Mouse (Mus musculus) cerebellum, postnatal 4 days (tissue): ENCODE measurements around the gene Dennd1a.
A peak's percentile ranks its signal among the peaks of the same experiment; 100 is the strongest.

Source experiments
- DNase-seq, 2 experiments: peaks; one replicate each; pipeline ENCODE4 v3.0.0; 2022; ENCODE audit warnings: low spot score in 2 of 2, mixed read lengths in 1 of 2

Gene Dennd1a

DNA sequence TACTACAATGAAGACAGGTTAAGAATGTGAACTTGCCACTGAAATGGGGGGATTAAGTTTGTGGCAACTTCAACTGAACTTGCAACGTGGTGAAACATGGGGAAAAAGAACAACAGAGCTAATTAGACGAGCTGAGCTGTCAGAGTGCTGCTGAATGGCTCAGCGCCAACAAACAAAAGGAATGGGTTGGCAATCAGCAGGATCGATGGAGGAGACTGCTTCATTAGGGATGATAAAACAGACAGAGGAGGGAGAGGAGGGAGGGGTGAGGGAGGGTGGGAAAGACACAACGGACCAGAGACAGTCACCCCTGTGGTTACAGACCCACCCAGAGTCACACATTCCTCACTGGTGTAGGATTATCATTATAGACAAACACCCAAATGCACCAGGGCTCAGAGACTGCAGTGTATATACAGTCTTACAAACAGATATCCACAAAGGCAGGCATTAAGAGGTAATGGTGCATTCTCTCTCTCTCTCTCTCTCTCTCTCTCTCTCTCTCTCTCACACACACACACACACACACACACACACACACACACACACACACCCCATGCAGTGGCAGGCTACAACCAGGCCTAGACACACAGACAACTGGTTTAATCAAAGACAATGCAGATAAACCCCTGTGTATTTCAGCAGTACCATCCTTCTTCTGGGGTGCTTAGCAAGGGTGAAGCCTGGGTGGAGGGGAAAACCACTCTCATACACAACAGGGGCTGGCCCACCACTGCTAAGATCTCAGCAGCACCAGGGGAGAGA, 468.2 kb downstream of the Dennd1a start:
- DNase-seq = no peak

DNA sequence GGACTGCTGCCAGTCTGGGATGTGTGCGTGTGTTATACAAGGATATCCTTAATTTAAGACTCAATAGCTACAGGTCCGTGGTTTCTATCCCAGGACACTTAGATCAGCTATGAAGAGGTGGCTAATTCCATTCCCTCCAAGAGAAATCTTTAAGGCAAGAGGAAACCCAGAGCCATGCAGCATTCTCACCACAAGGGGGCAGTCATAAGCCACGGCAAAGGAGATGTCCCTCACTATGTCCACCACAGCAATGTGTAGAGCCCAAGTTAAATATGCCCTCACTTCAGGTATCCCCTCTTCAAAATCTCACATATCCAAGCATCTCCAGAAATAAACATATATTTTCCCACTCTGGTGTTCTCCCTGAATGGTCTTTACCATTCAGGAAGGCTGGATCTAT, 471.5 kb downstream of the Dennd1a start:
- peak; percentile 74 to 86 for DNase-seq

DNA sequence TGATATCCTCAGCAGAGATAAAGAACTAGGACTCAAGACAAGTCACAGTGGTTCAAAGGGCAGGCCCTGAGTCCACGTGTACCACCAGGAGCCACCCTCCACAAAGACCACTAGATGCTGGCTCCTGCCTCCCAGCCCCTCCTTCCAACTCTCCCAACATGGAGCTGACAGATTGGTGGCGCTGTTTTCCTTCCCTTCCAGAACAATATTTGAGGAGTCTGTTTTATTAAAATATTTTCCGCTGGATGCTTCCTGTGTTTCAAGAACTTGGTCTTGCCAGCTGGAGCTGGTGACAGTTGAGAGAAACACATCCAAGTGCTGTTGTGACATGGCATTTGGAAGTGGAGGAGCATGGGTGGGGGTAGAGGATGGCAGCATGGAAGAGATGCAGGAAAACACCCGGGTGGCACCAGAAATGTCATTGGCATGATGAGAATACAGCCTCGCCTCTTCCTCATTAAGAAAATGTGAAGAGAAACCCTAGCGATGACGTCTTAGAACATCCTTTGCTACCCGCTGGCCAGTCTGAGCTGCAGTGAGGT, 472.3 kb downstream of the Dennd1a start:
- DNase-seq = no peak

DNA sequence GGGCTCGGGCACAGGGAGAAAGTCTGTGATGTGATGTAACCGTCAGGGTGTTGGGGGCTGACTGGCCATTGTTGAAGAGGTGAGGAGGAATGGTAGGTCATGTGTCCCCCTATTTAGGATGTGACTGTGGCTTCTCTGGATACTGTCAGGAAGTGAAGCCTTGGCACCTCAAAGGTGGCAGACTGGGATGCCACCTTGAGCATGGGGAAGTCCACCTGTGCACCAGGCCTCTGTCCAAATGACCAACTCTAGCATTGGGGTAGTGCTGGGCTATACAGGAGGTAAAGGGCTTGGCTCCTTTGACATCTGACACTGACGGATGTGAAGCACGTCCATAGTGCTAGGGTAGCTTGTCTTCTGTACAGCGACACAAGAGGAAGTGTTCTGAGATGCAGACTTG, 474.8 kb downstream of the Dennd1a start:
- DNase-seq = no peak

DNA sequence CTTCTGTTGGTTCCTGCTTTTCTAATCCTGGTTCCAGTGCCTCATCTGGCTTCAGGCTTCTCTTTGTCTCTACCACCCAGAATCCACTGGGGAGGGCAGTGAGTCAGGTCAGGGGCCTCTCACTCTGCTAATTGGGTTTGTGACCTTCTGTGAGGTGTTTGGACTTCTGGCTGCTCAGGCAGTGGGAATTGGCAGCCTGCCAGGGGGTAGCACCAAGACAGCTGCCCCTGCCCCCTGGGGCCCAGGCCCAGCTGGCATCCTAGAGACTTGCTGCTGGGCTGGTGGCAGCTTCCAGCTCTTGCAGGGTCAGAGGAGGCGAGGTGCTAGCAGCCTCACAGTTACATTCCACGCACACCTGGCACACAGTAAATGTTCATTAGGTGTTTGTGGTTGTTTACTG, 475.5 kb downstream of the Dennd1a start:
- DNase-seq = peak in 1 of 2 experiments; percentile 63

DNA sequence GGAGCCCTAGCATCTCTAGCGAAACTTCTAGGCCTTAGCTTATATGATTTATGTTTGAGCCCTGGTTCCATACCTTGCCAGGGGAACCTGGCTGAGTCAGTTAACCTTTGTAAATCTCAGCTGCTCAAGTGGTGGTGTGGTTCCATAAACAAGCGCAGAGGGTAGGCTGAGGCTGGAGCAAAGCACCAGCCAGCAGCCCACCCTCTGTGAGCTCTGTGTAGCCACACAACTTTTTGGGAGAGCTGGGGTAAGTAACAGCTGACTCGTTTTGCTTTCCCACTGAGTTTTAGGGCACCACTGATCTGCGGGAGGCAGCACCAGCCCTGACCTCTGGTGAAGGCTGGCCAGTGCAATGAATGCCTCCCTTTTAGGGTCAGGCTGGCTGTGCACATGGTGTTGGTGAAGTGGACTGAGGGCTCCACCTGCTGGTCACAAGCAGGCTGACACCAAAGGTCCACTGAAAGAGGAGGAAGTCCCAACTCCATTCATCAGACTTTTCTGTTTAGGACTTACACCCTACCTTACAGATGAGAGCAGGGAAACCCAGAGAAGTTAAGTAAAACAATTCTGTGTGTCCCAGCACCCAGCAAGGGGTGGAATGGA, 484.5 kb downstream of the Dennd1a start:
- peak in 1 of 2 experiments; percentile 71 for DNase-seq

DNA sequence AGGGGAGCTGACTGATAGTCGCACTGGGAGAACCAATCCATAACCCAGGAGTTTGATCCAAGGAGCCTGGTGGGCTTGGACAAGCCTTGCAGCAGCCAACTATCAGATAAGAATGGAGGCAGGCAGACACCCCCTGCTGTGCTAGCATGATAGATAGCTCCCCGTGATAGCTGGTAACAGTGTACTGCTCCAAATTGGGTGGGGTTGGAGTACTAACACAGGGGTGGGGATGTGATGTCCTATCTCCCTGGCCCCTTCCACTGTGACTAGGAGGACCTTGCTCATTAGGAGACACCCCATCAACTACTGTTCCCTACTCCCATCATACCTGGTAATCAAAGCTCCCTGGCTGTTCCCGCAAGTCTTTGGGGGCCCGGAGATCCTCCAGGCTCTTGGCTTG, 485.5 kb downstream of the Dennd1a start:
- no peak for DNase-seq

DNA sequence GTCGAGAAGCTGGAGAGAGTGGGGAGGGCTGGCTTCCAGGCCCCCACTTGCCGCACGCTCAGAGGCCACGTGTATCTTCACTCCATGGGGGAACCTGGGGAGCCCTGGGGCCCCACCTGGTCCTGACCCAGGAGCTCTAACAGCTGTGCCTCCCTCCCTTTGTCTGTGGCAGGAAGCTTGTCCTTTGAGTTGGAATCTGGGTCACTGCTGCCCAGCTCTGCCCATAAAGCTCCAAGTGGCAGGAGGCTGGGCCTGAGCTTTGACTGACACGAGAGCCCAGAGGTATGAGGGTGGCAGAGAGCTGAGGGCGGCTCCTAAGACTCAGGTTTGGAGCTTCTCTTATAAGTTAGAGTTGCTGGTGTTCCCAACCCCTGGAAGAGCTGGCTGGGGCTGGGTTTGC, 488.1 kb downstream of the Dennd1a start:
- no peak for DNase-seq

DNA sequence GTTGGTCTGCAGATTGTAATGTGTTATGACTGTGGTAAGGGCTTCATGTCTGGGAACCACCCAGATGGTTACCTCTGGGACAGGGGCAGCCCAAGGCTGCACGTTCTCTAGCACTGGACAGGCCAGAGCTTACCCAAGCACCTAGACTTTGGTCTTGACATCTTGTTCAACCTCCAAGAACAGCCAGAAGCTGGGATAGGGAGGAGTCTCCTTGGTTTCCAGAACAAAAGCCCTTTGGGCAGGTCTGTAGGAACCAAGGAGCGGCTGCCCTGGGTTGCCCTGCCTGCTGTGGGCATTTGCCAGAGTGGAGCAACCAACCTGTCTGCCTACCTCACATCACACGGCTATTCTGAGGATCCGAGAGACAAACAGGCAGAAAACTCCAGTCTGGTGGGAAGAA, 490.1 kb downstream of the Dennd1a start:
- no peak for DNase-seq

DNA sequence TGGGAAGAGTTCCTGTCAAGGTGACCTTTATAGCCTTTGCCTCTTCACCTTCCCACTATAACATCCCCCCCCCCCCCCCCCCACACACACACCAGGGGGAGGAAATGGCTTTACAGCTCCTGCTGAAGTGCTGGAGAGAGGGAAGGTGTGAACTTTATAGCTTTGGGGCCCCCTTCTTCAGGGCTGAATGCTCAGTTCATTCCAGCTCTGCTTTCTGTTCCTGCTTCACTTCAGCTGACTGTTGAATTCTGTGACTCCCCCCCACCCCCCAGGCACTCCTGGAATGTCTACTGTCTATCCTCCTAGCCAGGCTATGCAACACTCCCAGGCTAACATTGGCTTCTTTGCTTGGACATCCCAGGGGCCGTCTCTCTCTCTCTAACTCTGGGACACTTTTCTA, 491.2 kb downstream of the Dennd1a start:
- DNase-seq = no peak

DNA sequence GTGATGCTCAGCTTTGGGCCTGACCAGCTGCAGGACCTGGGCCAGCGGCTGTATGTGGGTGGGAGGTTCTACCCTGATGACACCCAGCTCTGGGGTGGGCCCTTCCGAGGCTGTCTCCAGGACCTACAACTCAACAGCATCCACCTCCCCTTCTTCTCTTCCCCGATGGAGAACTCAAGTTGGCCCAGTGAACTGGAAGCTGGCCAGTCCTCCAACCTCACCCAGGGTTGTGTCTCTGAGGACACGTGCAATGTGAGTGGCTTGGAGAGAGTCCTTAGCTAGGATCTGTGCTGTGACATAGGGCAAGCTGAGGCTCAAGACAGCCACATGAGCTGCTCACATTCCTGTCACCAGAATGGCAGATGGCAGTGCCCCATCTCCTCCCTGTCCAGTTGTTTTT, 495.9 kb downstream of the Dennd1a start:
- DNase-seq = no peak

DNA sequence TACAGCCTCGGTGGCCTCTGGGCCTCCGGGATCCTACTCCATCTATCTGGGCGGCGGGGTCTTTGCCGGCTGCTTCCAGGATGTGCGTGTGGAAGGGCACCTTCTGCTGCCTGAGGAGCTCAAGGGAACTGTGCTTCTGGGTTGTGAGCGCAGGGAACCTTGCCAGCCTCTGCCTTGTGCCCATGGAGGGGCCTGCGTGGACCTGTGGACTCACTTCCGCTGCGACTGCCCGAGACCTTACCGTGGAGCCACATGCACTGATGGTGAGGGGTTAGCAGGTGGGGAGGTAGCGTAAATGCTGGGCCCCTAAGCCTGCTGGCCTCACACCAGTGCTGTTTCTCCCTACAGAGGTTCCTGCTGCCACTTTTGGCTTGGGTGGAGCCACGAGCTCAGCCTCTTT, 496.5 kb downstream of the Dennd1a start:
- no peak for DNase-seq

DNA sequence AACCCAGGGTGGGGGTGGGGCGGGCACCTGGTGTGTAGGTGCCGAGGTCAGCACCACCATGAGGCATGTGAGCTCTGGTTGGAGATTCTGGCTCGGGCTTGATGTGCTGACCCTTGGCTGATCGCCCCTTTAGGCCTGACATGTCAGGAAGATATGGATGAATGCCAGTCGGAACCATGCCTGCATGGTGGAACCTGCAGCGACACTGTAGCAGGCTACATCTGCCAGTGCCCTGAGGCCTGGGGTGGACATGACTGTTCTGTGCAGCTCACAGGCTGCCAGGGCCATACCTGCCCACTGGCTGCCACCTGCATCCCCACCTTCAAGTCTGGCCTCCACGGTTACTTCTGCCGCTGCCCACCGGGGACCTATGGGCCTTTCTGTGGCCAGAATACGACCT, 497.2 kb downstream of the Dennd1a start:
- no peak for DNase-seq

DNA sequence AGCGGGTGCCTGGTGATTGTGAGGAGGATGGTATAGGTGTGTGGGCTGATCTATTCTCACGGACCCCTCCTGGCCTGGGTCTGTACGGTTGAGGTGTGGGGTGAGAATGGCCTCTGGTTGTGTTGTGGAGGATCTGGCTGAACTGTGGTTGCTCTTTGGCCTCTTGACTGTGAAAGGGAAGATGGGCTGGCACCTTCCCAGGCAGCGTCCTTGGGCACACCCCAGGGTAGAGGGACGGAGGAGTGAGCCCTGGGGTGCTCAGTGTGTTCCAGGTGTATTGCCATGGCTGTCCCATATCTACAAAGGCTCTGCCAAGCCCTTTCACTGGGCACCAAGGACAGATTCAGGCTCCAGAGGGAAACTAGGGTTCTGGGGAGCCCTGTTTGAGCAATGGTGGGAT, 498.2 kb downstream of the Dennd1a start:
- no peak for DNase-seq

DNA sequence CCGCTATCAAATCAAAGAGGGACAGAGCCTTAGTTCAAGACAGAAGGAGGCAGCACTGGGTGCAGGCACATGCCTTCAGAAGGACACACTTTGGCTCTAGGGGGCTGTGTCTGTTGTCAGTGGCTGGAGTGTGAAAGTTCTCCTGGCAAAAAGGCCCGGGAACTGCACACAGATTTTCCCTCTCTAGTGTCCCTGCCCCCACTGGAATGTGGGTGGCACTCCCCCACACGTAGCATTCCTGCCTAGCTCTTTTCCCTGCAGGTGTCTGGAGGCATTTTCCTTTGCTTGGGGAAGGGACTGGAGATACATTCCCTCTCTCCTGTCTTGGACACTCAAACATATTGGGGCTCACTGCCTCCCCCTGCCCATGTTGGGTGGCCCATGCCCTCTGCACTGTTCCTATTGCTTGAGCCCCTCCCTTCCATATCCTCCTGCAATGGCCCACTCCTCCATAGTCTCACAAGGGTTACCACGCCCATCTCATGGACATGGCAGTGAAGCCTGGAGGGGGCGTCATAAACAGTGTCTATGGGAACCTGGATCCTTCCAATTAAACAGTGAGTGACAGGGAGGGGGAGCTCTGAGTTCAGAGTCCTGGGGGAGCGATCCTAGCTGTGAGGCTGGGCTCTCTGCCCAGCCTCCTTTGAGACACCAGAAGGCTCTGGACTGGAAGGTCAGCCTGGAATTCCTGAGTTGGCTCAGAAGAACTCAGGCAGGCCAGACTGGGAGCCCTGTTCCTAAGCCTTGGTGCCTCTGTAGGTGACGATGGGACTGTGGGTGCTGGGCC, 498.8 kb downstream of the Dennd1a start:
- DNase-seq = no peak

DNA sequence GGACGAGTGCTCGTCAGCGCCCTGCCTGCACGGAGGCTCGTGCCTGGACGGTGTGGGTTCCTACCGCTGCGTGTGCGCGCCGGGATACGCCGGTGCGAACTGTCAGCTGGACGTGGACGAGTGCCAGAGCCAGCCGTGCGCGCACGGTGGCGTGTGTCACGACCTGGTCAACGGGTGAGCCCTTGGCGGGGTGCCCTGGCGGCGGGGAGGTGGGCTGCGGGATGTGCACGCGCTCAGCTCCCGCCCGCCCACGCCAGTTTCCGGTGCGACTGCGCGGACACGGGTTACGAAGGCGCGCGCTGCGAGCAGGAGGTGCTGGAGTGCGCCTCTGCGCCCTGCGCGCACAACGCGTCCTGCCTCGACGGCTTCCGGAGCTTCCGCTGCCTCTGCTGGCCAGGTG, 500.7 kb downstream of the Dennd1a start:
- DNase-seq = no peak

DNA sequence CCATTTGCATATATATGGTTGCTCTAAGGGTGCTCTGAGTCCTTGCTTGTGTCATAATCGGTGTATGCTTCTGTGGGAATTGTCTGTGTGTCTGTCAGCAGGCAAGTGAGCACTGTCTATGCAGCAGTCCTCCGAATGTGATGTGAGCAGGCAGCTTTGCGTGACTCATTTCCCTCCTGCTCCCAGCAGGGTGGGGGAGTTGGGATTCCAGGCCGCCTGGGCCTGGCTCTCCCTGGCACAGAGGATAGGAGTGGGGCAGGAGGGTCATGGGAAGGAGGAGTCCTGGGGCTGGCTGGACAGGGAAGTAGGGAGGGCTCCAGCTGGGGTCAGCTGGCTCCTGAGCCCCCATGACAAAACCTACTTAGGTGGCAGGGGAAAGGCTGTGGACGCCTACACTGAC, 502.7 kb downstream of the Dennd1a start:
- no peak for DNase-seq

DNA sequence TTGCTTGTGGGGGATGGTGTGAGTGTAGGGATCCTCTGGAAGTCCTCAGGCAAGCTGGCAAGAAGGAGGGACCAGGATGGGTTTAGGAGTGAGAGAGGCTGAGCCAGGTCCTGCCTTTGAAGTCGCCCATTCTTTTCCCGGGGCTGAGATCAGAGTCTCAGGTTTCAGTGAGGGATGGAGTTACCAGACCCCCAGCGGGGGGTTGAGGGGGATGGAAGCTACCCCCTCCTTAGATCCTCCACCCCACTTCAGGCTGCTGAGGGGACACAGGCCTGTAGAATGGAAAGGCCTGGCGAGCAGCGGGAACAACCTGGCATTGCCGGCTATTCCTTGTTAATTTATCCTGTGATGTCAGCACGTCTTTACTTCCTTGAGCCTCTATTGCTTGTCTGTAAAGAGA, 505.2 kb downstream of the Dennd1a start:
- no peak for DNase-seq

DNA sequence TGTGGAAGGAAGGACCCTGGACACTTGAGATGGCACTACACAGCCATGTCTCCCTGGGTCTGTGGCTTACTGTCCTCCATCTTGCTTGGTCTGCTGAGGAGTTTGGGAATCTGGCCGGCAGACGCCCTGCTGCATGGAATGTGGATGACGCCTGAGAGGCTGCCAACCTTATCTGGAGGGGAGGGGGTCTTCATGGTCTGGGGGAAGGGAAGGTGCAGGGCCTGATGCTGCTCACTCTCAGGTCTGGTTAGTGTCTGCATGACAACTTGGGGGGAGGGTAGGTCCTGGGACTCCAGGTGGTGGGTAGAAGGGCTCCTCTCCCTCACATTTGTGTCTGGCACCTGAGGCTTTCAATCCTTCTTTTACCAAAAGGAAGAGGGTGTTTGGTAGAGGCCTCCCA, 505.8 kb downstream of the Dennd1a start:
- no peak for DNase-seq

DNA sequence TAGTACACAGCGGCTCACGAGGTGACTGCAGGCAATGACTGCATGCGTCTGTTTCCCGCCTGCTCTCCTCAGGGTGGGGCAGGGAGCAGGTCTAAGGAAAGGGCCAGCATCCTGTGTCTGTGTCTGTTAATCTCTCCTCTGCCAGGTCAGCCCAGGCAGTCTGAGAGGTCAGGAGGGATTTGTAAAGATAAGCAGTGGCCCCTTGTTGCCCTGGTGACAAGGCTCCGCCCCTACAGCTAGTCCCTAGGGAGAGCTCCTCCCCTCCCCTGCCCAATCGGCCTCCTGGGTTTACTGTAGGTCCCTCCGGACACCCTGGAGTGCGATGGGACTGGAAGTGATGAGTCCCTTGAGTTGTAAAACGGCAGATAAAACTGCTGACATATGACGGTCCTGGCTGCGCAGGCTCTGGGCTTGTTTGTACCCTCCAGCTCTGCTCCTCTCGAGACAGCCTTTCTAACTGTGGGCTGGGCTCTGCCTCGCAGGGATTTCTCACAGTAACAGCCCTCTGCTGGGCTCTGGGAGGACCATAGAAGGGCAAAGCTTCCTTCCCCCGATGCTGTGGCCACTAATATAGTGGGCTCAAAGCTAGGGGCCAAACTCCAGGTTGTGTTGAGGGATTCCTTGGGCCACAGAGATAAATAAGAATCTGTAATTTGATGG, 506.8 kb downstream of the Dennd1a start:
- no peak for DNase-seq

DNA sequence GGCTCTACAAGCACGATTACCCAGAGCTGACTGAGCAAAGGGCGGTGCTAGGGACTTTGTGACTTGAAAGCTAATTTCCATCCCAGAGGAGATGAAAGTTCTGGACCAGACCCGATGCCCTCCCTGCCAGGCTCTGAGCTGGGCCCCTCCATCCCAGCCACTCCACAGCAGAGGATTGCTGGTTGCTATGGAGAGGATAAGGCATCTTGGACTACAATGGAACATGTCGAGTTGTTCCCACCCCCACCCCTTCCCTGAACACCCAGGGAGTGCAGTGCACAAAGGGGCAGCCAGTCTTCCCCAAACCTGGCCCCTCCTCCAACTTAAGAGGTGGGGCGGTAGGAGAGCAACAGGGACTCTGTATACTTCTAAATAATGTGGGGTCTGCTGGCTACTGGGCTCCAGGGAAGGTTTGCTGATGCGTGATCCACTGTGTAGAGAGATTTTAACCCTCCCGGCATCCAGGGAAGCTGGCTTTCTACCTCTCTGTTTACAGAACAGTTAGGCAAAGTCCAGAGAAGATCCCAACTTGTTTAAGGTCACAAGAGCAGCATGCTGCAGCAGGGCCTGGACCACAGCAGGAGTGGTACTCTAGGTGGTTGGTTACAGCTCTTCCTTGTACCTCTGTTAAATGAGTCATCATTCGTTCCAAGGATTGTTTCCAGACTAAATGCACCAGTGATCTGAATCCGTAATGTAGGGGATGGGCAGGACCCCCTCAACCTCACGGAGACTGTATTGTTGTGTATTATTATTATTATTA, 509.1 kb downstream of the Dennd1a start:
- no peak for DNase-seq
